Mouse (Mus musculus): ENCODE results near the gene Lrrc56.

Gene Lrrc56

DNA sequence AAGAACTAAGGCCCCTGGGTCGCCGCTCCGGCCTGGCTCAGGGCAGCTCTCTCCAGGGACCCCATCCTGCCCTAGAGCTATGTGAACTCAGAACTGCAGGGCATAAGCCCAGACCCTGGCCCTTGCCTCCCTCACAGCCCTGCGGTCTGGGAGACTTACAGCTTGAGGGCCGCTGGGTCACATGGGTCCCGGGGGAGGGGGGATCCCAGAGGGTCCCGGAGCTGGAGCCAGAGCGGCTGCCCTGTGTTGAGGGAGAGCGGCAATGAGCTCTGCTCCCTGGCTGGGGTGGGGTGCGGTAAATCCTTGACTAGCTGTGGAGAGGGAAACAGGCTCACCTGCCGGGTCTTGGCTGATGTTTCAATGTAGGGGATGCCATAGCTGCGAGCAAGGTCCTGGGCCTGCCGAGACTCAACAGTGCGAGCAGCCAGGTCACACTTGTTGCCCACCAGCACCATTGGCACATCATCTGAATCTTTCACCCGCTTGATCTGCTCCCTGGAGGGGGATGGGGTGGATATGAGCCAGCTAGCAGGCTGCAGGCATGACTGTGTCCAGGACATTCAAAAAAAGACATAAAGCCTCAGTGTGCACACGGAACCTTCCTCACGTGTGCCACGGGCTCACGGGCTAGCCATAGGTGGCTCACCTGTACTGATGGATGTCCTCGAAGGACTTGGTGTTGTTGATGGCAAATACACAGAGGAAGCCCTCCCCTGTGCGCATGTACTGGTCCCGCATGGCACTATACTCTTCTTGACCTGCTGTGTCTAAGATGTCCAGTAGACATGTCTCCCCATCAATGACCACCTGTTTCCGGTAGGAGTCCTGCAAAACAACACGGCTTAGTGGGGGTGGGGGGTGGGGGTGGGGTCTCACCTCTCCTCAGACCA, 1.9 kb upstream of the Lrrc56 start:
- no peak for DNase-seq (ENCODE audit: low read depth)

DNA sequence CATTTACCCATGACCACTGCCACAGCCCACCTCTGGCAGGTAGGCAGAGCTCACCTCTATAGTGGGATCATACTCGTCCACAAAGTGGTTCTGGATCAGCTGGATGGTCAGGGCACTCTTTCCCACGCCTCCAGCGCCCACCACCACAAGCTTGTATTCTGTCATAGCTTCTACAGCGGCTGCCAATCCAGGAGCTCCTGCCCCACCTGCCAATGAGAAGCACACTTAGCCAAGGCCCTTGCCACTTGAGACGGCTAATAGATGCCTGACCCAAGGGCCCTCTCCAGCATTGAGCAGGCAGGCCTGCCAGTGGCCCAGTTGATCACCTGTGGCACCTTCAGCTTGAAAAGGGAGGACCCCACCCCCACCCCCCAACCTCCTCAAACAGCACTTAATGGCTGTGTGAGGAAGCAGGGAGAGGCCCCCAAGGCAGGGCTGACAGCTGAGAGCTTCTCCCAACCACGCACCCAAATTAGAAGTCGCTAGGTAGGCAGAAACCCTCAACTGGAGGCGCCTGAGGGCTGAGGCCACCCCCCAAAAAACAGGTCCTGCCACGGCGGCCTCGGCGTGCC, 1.1 kb upstream of the Lrrc56 start:
- DNase-seq (ENCODE audit: low read depth): no peak

DNA sequence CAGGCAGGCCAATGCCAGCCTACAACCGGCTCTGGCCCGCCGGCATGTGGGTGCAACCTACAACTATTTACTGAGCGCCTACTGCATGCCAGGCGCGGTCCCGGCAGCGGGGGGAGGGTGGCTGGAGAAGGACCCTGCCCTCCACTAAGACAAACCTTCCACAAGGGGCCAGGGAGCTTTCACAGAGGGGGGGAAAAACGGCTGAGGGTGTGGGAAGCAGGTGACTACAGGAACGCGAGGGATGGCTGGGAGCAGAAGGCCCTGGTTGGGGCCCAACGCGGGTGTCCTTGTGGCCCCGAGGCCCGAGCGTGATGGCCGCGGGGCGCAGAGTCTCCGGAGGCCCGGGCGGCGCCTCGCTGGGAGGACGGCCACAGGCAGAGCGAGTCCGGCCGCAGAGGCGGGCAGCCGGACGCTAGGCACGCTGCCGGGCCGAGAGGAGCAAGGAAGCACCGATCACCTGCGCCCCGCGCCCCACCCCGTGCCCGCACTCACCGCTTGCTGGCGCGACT, 555 bp upstream of the Lrrc56 start:
- DNase-seq (ENCODE audit: low read depth): no peak

DNA sequence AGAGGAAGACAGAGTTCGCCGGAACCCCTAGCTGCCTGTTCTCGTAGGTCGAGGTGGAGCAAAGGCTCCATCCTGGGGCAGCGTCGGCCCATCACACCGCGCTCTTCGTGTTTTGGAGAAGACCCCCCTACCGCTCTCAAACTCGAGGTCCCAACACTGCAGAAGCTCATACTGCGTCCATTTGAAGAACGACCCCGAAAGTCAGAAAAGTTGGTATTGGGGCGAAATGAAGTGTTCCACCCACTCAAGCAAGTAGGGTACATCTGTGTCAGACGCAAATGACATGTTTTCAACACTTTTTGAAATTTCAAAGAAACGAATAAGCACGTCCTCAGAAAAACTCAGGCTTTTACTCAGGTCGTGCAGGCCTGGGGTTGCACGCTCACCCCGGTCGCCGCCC, 452 bp downstream of the Lrrc56 start:
- DNase-seq (ENCODE audit: low read depth): no peak

DNA sequence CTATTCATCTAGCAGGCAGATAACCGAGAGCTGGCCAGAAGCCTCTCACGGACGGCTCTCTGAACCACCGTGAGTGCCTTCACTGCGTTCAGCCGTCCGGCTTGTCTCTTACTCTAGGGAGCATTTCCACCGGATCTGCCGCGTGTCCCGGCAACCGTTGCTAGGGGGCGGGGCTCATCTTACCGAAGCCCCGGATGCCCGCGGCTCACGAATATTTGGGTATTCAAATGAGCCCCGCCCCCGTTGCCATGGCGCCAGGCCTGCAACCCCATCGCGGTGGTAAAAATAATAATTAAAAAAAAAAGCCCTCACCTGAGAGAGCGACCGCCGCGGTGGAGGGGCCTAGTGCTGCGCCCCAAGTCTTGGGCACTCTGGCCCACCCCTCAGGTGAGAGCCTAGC, 873 bp downstream of the Lrrc56 start:
- peak; percentile 96 for DNase-seq (ENCODE audit: low read depth)

DNA sequence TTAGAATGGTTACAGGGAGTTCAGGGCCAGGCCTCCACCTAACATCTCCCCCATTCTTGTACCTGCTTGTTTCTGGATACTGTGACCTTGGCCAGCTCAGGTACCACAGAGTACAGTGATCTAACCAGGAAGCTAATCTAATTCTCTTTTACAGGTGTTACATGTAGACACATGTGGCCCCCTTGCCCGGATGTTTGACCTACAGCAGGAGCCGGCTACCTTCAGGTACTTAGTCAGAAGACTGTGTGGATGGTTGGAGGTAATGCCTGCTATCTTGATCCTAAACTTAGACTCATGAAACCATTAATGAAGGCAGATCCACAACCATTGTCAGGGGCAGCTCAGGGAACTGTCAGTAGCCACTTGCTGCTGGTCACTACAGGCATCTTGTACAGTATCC, 1.8 kb downstream of the Lrrc56 start:
- no peak for DNase-seq (ENCODE audit: low read depth)

DNA sequence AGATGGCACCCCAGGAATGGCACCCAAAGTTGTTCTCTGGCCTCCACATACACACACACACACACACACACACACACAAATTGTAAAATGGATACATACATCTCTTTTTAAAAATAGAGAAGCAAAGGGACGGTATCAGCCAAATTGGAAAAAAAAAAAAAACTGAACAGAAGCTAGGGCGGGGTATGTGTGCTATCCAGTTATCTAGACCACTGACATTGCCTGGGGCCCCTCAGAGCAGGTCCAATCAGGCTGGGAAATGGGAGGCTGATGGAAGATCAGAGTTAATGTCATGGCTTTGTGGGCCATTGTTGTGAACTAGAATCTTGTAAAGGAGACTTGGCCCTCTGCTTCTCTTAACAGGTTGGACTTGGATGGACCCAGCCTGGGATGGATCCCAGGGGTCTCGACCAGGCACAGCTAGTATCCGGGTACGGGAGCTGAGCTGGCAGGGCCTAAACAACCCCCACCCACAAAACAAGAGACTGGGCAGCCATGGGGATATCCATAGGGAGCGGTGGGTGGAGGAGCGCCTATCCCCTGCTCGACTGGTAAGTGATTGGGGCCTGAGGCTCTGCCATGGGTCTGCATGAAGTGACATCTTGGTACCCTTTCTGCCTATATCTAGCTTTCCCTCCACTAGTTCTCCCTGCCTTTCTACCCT, 2.8 kb downstream of the Lrrc56 start:
- DNase-seq (ENCODE audit: low read depth): no peak

DNA sequence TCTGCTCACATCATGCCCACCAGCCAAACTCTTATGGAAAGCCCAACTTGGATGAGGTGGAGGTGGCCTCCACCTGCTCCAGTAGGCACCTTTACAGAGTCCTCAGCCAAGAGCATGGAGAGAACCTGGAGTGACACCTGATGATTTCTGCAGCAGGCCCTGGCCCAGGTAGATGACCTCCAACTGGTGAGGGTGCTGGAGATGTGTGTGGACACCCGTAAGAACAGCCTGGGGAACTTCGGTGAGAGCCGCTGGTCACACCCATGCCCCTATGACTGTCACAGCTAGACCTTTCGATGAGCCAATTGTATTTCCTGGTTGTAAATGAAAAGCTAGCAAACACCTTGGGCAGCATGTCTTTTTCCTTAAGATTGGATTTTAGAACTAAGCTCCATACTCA, 4.2 kb downstream of the Lrrc56 start:
- no peak for DNase-seq (ENCODE audit: low read depth)

DNA sequence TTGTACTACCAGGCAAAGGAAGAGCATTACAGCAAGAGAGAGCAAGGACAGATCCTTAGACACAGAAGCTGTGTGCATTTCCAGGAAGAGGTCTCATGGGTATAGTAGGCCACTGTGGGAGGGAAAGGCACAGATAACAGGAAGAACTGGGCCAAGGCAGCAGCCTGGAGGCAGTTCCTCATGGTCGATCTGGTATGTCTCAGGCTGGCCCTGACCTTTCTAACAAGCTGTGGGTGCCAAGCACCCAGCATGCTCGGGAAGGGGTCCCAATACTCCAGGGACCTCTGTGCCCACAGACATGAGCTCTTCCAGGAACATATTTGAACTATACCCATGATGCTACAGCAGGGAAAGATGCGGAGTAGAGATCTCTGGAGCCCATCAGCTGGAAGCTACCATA, 10.6 kb downstream of the Lrrc56 start:
- no peak for DNase-seq (ENCODE audit: low read depth)

DNA sequence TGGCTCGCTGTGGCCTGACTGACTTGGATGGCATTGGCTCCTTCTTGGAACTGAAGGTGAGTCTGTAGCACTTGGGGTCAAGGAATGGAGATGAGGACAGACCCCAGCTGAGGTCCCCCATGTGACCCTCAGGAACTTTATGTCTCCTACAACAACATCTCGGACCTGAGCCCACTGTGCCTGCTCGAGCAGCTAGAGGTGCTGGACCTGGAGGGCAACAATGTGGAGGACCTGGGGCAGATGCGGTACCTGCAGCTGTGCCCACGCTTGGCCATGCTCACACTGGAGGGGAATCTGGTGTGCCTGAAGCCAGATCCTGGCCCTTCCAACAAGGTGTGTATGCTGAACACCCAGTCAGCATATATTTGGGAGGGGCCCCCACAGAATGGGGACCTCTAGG, 11.5 kb downstream of the Lrrc56 start:
- no peak for DNase-seq (ENCODE audit: low read depth)

DNA sequence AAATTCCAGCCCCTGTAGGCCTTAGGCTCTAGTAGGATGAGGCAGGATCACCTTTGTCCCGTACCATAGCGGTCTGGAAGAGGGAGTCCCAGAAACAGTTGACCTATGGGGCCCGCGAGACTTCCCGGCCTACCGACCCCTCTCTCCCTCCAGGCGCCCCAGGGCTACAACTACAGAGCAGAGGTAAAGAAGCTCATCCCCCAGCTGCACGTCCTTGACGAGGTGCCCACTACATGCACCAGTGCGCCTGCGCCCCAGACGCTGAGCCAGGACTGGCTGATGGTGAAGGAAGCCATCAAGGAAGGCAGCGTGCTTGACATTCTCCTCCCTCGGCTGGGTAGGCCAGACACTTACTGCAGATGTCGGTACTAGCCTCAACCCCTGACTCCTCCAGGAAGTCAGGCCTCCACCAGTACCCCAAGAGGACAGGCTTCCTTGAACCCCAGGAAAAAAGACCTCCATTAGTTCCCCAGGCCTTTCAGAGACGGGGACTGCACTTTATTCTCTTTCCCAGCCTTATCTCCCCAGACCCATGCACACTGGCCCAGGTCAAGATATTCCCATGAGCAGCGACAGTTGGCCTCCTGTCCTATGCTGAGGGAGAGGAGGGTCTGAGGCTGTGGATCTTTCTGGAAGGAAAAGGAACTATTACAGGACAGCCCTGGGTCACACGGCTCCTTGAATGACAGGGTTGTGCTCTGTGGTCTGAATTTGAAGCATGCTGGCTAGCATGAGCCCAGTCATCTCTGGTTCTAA, 12.4 kb downstream of the Lrrc56 start:
- no peak for DNase-seq (ENCODE audit: low read depth)

DNA sequence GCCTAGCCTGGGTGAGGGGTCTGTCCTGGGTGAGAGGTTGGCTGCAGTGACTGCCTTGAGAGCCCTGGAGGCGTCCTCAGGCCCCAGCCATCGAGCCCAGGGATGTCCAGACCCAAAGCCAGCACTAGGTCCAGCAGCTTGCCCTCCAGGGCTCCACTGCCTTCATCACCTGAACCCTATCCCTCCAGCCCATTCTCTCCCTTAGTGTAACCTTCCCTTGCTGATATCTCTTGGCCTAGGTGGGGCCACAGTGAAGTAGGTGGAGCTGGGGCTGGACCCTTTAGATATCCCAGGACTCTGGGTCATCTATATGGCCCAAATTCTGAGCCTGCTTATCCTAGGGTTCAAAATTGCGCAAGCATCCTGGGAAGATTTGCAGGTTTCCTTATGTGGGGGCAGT, 15.6 kb downstream of the Lrrc56 start:
- DNase-seq (ENCODE audit: low read depth): no peak

DNA sequence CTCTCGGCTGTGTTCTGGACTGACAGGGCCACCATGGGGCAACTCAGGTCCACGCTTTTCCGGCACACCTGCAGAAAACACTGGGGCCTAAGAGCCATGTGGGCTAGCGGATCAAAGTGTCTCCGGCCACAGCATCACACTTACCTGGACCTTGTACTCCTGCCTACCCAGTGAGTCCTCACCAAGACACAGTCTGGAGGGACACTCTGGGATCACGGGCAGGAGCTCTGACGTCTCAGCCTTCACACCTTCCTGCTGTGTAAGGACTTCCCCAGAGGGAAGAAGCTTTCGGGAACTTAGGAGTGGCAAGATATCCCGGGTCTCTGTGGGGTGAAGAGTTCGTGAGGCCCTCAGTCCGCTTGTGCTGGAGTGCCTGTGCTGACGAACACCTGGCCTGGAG, 16.2 kb downstream of the Lrrc56 start:
- DNase-seq (ENCODE audit: low read depth): no peak

DNA sequence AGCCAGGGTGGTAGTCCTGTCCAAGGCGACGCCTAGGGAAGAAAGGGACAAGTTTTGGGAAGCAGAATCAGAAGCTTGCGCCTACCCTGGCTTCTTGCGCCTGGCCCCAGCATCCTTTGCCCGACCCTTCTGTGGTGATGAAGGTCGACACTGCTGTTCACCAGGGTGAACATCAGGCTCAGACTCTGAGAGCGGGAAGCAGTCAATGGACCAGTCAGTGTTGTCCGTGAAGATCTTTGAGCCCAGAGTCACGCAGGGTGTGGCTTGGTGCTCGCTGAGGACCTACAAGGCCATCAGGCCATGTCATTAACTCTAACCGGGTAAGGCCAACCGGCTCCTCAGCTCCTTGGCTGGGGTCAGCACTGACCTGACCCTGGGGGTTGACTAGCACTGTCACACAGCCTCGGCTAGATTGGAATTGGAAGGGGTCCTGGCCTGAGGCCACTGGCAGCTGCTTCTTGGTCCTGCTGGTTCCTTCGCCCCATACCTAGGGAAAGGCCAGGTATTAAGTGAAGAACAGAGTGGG, 16.7 kb downstream of the Lrrc56 start:
- DNase-seq (ENCODE audit: low read depth): no peak

DNA sequence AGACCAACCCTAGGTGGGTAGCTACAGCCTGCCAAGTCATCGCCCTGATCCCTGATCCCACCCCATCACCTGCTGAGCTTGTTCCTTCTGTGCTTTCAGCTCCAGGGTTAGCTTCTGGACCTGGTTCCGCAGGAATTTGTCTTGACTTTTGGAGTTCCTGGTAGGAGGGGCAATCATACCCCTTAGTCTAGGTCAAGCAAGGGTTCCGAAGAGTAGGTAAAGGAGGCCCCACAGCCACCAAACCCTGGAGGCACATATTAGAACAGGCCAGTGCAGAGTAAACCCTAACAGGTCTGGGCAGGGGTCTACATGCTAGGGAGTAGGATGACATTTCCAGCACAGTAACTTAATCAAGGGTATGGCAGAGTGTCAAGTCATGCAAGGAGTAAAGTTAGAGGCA, 19.2 kb downstream of the Lrrc56 start:
- no peak for DNase-seq (ENCODE audit: low read depth)

DNA sequence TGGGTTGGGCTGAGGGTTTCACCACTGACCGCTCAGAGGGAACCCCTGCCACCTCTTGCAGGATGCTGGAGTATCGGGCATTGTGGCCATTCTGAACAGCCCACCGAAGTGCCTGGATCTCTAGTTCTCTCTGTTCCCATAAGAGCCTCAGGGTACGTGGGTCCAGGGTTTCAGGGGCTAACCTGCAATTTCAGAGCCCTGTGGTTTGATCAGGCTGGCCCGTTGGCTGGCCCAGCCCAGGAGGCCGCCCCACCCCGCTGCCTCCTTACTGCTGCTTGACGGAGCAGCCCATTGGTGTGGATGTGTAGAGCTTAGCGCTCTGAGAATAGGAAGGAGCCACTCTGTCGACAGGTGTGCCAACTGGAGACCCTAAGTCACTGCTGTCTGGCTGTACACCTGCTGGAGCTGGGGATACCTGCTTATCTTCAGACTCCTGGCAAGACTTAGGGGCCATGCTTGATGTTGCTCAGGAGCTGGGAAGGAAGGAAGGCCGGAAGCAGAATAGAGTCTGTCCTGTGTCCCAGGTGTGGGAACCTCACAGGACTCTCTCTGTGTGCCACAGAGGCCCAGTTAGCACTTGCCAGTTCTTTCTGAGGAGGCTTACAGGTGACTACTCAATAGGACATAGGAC, 19.8 kb downstream of the Lrrc56 start, which contains the start of gene Lmntd2:
Lmntd2 (minus strand) TSS at position 476 of the 631 bp plus-strand sequence.
- DNase-seq (ENCODE audit: low read depth): no peak

DNA sequence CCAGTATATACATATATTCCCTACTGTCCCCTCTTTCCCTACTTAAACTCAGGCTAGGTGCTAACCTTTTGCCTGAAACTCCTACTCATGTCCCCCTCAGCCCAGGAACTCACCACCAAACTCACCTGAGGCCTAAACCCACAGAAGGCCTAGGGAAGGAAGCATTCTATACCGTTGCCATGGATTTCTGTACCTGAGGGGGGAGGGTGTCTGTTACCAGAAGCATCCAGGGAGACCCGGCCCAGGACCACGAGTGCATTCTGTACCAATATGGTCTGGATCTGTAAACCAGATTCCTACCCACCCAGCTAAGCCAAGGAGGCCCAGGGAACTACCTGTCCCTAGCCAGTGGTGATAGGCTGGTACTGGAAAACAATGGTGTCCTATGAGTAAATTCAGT, 20.4 kb downstream of the Lrrc56 start:
- no peak for DNase-seq (ENCODE audit: low read depth)

DNA sequence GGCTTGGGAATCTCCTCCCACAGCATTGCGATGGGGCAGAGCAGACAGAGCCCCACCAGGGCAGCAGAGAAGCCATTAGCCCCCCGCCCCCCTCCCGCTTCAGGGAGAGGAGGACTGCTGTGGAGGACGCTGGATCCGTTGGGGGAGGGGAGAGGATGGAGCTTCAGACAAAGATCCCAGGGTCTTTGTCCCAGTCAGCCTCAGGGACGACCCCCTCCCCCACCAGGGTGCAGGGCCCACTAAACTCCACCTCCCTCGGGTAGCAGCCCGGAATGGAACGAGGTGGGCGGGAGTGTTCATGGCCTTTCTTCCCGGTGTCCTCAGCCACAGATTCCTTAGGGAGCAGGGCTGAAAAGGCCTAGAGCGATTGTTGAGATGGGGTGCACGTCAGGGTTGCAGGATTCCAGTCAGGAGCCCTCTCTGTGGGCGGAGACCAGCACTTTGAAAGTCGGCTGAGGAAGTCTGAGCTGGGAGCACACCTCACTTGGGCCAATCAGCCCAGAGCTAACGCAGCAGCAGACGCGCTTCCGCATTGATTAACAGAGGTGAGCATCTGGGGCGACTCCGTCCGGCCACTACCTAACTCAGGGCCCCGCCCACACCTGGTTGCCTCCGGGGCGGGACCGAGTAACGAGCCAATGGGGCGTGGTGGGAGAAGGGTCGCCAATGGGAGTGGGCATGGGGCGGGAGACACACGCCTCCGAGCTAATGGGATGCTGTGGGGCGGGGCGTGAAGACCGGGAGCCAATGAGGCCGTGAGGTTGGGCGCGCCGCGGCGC, 21.3 kb downstream of the Lrrc56 start, which contains the start of gene Rassf7:
Rassf7 (plus strand) TSS at position 760 of the 779 bp plus-strand sequence.
- peak; percentile 99 for DNase-seq (ENCODE audit: low read depth)

DNA sequence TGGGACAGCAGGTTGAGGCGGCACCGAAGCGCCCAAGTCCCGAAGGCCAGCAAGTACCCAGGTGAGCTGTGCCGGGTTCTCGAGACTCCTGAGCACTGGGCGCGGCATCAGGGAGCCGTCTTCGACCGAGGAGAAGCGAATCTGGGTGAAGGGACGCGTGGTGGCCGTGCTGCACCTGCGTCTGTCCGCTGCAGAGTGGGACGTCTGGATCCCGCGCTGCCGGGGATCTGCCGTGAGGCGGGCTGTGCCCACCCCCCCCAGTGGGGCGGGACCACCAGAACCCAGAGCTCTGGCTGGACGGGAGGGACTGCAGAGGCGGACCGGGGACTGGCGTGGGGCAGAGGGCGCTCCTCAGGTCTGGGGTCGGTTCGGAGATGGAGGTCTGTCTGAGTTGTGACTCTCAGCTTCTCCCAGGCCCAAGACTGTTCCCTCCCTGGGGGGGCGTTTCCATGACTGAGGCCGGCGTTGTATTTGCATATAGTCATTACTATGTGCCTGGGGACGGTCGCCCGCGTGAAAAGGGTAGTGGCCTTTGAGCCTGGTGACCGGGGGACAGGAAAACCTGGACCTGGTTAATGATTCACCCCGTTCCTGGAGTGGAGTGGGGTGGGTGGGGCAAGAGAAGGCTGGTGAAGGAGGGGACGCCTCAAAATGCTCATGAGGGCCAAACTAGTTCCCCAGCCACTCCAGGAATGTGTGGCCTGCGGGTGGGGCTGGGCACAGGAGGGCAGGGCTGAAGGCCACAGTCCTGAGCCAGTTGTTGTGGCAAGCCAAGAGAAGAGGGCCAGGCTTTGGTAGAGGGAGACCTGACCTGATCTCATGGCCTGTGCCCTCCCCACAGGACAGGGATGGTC, 22.1 kb downstream of the Lrrc56 start:
- no peak for DNase-seq (ENCODE audit: low read depth)

DNA sequence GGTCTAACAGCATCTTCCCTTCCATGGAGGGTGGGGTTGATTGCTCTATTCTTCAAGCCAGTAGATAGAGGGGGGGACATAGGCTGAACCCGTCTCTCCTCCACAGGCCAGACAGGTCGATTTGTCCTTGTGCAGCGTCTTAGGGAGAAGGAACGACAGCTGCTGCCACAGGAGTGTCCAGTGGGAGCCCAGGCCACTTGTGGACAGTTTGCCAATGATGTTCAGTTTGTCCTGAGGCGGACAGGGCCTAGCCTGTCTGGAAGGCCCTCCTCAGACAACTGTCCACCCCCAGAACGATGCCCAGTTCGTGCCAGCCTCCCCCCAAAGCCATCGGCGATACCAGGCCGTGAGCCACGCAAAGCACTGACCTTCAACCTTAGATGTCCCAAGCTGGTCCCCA, 22.9 kb downstream of the Lrrc56 start:
- DNase-seq (ENCODE audit: low read depth): no peak
